Mouse (Mus musculus): ENCODE results near the gene Fam19a2.

- TF ChIP-seq CTCF (IDR thresholded peaks at IDR 0.05; ENCODE audit: low read depth, low read length) (no peak), POLR2A (IDR thresholded peaks at IDR 0.05; ENCODE audit: extremely low read depth, insufficient read depth, low read length) (no peak)
Measured at GRCm38 (mm10) chr10:123383277-123383676, 119.5 kb downstream of the Fam19a2 start.
